Mouse (Mus musculus): ENCODE measurements at regions not wholly inside any gene's neighbourhood (a gene's known extent, or its start where the extent isn't known, plus 50 kb on each side); places are given as distances from the start of the nearest gene placed in this dataset.
A peak's percentile ranks its signal among the peaks of the same experiment; 100 is the strongest.

DNA sequence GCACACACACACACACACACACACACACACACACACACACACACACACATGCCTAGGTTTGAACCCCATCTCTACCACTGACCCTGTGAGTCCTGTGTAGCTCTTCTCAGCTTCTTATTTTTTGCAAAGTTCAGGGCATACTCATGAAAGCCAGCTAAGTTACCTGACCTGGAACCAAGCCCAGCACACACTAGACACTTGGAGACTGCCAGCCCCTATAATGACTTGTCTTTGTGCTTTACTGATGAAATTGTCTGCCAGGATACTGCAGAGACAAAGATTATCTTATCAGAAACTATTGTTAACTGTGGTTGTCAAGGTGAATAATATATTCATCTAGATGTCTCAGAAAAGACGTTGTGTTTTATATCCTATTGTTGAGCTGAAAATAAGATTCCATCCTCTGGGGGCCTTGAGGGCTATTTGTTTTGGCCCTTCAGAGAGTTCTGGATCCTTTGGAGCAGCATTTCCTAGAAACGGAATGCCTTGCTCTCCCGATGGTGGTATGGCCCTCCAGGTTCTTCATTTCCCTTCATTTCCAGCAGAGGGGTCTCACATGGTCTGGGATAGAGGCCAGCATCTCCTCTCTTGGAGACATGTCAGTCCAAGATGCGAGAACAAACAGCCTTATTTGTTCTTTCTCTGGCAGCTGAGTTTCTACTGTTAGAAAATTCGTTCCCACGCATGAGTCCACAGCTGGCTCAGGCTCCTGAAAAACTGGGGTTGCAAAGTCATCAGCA is 402.6 kb downstream of the Tns1 start:
- no peak overlapping the region for H3K4me2 ChIP-seq (replicated peaks)

DNA sequence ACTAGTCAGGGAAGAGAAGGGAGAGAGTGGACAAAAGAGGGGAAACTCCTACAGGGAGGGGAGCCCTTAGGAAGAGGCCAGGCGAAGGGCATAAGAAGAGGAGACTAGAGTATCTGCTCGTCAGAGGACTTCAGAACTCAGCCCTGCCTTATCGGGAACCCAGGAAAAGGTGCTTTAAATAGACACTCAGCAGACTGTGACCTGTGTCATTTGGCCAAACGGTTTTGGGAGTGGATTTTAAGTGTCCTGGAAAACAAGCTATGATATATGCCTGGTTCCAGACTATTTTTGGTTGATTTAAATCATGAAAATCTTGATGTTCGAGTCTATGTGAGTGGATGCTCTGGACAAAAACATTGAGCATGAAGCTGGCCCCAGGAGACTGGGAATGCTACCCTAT is 405.8 kb downstream of the Tns1 start:
- no peaks in the 10 kb centered on the region for H3K27me3 ChIP-seq
- H3K9ac ChIP-seq: no peak overlapping the region
- H3K4me2 ChIP-seq (replicated peaks): no peak overlapping the region
- no peak overlapping the region for H3K4me3 ChIP-seq
- no peaks in the 10 kb centered on the region for H3K9me3 ChIP-seq
- WGBS: 78% methylated on average over 5 of the region's 5 CpGs
- ATAC-seq (ENCODE audit: insufficient number of reproducible peaks, insufficient read depth, low FRiP score, low TSS enrichment): no peak
- H3K27ac ChIP-seq: no peak overlapping the region
- no peaks in the 10 kb centered on the region for H3K36me3 ChIP-seq
- H3K4me1 ChIP-seq: no peaks in the 10 kb centered on the region

More for the DNA sequence above, 402.6 kb downstream of the Tns1 start:
- no peaks in the 10 kb centered on the region for H3K36me3 ChIP-seq
- no peaks in the 10 kb centered on the region for H3K4me1 ChIP-seq
- 89% methylated on average over 6 of the region's 6 CpGs for WGBS
- ATAC-seq (ENCODE audit: insufficient number of reproducible peaks, insufficient read depth, low FRiP score, low TSS enrichment): no peak
- H3K27ac ChIP-seq: no peak overlapping the region
- H3K4me3 ChIP-seq: no peak overlapping the region
- no peak overlapping the region for H3K9ac ChIP-seq
- H3K9me3 ChIP-seq: no peaks in the 10 kb centered on the region
- no peaks in the 10 kb centered on the region for H3K27me3 ChIP-seq

- no peak overlapping the region for H3K4me3 ChIP-seq
- no peak overlapping the region for H3K4me2 ChIP-seq (replicated peaks)
- H3K27ac ChIP-seq: no peak overlapping the region
- no peaks in the 10 kb centered on the region for H3K9me3 ChIP-seq
- H3K4me1 ChIP-seq: no peaks in the 10 kb centered on the region
- ATAC-seq (ENCODE audit: insufficient number of reproducible peaks, insufficient read depth, low FRiP score, low TSS enrichment): no peak
- no peaks in the 10 kb centered on the region for H3K27me3 ChIP-seq
- 63% methylated on average over 7 of the region's 7 CpGs for WGBS
- H3K36me3 ChIP-seq: no peaks in the 10 kb centered on the region
- H3K9ac ChIP-seq: no peak overlapping the region
Observed at GRCm38 (mm10) chr1:73717401-73717800, 406.8 kb downstream of the Tns1 start.

DNA sequence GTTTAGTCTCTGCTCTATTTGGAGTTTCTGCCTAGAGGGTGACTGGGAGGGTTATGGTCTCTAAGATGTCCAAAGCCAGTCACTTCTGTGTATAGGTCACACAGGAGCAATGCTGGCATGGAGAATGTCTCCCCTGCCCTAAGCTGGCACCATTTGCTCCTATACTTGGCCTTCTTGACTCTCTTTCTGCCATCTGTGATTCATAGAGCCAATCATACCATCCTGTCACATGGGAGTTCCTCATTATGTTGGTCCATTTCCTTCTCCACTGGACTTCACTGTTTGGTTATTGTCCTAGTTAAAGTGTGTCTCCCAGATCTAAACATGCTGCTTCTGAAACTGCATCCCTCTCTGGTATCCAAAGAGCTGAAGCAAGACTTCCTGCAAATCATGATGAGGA is 407.3 kb downstream of the Tns1 start:
- Histone ChIP-seq H3K9me3 (no peaks in the 10 kb centered on the region), H3K4me2 (replicated peaks) (no peak overlapping the region), H3K9ac (no peak overlapping the region), H3K27ac (no peak overlapping the region), H3K4me3 (no peak overlapping the region), H3K4me1 (no peaks in the 10 kb centered on the region), H3K36me3 (no peaks in the 10 kb centered on the region), H3K27me3 (no peaks in the 10 kb centered on the region)
- no peak for ATAC-seq (ENCODE audit: insufficient number of reproducible peaks, insufficient read depth, low FRiP score, low TSS enrichment)

DNA sequence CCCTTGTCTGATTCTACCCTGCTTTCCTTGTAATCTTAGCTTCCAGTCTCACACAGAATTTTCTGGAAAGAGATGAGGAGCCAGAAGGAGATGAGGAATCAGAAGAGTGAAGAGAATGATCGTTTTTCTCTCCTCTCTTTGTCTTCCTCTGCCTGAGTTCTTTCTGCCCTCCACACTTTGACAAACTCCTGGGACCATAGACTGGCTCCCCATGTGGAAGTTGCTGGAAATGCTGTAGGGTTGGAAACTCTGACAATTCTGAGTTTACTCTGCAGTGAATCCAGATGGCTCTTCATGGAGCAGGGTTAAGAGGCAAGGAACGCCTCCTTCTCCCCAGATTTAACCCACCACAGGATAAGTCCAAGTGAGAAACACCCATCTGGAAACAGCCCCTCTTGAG is 408.7 kb downstream of the Tns1 start:
- ATAC-seq (ENCODE audit: insufficient number of reproducible peaks, insufficient read depth, low FRiP score, low TSS enrichment): no peak
- Histone ChIP-seq H3K36me3 (no peaks in the 10 kb centered on the region), H3K4me3 (no peak overlapping the region), H3K9me3 (no peaks in the 10 kb centered on the region), H3K27ac (no peak overlapping the region), H3K9ac (no peak overlapping the region), H3K4me2 (replicated peaks) (no peak overlapping the region), H3K4me1 (no peaks in the 10 kb centered on the region), H3K27me3 (no peaks in the 10 kb centered on the region)
- 58% methylated on average over 2 of the region's 2 CpGs for WGBS

DNA sequence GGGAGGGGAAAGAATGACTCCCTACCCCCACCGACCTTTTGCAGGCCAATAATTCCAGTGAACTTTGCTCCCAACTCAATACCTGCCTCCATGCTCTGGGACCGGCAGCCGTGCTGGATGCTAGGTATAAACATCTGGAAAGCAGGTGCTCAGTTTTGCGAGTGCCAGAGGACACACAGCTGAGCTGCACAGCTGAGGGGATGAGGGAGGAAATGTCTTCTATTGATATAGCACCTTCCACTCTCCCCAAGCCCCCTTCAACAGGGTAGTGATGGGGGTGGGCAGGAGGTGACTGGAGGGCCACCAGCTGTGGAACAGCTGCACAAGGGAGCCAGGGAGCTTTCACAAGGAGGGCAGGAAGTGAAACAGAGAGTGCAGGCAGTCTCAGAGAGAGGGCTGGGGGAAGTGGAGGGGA is 421.8 kb downstream of the Tns1 start:
- peak; percentile 88 for ATAC-seq (ENCODE audit: insufficient number of reproducible peaks, insufficient read depth, low FRiP score, low TSS enrichment)

GRCm38 (mm10) chr1:73693537-73693936 is 430.7 kb downstream of the Tns1 start:
- H3K36me3 ChIP-seq: no peaks in the 10 kb centered on the region
- H3K4me1 ChIP-seq: no peaks in the 10 kb centered on the region
- 77% methylated on average over 2 of the region's 2 CpGs for WGBS
- no peak overlapping the region for H3K9ac ChIP-seq
- no peak for ATAC-seq (ENCODE audit: insufficient number of reproducible peaks, insufficient read depth, low FRiP score, low TSS enrichment)
- H3K27me3 ChIP-seq: no peaks in the 10 kb centered on the region
- H3K4me2 ChIP-seq (replicated peaks): no peak overlapping the region
- no peaks in the 10 kb centered on the region for H3K9me3 ChIP-seq
- no peak overlapping the region for H3K27ac ChIP-seq
- H3K4me3 ChIP-seq: no peak overlapping the region

More for the DNA sequence above, 421.8 kb downstream of the Tns1 start:
- no peak overlapping the region for H3K4me2 ChIP-seq (replicated peaks)
- 18% methylated on average over 4 of the region's 4 CpGs for WGBS
- no peaks in the 10 kb centered on the region for H3K9me3 ChIP-seq
- no peaks in the 10 kb centered on the region for H3K36me3 ChIP-seq
- H3K4me3 ChIP-seq: no peak overlapping the region
- no peaks in the 10 kb centered on the region for H3K27me3 ChIP-seq
- H3K9ac ChIP-seq: no peak overlapping the region
- H3K27ac ChIP-seq: no peak overlapping the region
- peaks cover 7% of the 10 kb centered on the region for H3K4me1 ChIP-seq

DNA sequence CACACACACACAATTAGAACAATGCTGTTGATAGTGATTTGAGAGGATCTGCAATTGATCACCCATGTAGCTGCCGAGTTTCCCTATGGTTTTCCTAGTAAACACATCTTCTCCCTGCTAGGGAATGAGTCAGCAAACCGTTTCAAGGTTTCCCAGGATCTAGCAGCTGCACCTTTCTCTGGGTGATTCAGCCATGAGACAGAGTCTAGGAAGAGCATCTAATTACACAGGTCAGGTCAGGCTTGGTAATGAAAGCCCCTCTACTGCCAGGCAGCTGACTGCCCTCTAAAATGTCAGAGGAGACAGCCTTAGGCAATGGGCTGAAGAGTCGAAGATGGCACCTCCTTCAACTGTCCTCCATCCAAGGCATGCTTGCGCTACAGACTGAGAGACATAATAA is 438.5 kb downstream of the Tns1 start:
- Histone ChIP-seq H3K4me2 (replicated peaks) (no peak overlapping the region), H3K9ac (no peak overlapping the region), H3K4me3 (no peak overlapping the region), H3K36me3 (no peaks in the 10 kb centered on the region), H3K4me1 (0 out of 2 replicates have a peak, but pooled peaks cover 5% of the 10 kb centered on the region), H3K9me3 (no peaks in the 10 kb centered on the region), H3K27ac (no peak overlapping the region), H3K27me3 (no peaks in the 10 kb centered on the region)
- 61% methylated on average over 4 of the region's 4 CpGs for WGBS
- no peak for ATAC-seq (ENCODE audit: insufficient number of reproducible peaks, insufficient read depth, low FRiP score, low TSS enrichment)

- ATAC-seq (ENCODE audit: insufficient number of reproducible peaks, insufficient read depth, low FRiP score, low TSS enrichment): no peak
- no peak overlapping the region for H3K4me2 ChIP-seq (replicated peaks)
- WGBS: 85% methylated on average over 4 of the region's 4 CpGs
Observed at GRCm38 (mm10) chr1:73685066-73685465, 439.2 kb downstream of the Tns1 start.

DNA sequence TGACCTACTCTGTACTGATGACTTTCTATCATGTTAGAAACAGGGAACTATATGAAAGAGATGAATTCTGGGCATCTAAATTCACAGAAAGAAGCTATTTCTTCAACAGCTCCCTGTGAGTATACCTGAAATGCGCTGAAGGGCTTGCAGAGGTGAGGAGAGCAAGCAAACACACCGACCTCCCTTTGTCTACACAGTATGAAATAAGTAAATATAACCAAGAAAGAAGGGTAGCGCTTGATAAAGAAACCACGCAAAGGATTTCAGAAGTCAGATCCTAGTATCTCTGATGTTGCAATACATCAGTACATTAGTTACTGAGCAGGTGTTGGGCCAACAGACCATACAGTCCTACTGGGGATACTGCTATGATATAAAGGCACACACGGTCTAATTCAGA is 440.1 kb downstream of the Tns1 start:
- H3K4me1 ChIP-seq: 0 out of 2 replicates have a peak, but pooled peaks cover 5% of the 10 kb centered on the region
- 93% methylated on average over 5 of the region's 5 CpGs for WGBS
- no peak overlapping the region for H3K4me2 ChIP-seq (replicated peaks)
- H3K36me3 ChIP-seq: no peaks in the 10 kb centered on the region
- H3K27ac ChIP-seq: no peak overlapping the region
- H3K27me3 ChIP-seq: no peaks in the 10 kb centered on the region
- no peak for ATAC-seq (ENCODE audit: insufficient number of reproducible peaks, insufficient read depth, low FRiP score, low TSS enrichment)
- H3K4me3 ChIP-seq: no peak overlapping the region
- H3K9ac ChIP-seq: no peak overlapping the region
- H3K9me3 ChIP-seq: no peaks in the 10 kb centered on the region

More at GRCm38 (mm10) chr1:73685066-73685465, 439.2 kb downstream of the Tns1 start:
- Histone ChIP-seq H3K9ac (no peak overlapping the region), H3K36me3 (no peaks in the 10 kb centered on the region), H3K9me3 (no peaks in the 10 kb centered on the region), H3K4me1 (0 out of 2 replicates have a peak, but pooled peaks cover 5% of the 10 kb centered on the region), H3K27ac (no peak overlapping the region), H3K27me3 (no peaks in the 10 kb centered on the region), H3K4me3 (no peak overlapping the region)

DNA sequence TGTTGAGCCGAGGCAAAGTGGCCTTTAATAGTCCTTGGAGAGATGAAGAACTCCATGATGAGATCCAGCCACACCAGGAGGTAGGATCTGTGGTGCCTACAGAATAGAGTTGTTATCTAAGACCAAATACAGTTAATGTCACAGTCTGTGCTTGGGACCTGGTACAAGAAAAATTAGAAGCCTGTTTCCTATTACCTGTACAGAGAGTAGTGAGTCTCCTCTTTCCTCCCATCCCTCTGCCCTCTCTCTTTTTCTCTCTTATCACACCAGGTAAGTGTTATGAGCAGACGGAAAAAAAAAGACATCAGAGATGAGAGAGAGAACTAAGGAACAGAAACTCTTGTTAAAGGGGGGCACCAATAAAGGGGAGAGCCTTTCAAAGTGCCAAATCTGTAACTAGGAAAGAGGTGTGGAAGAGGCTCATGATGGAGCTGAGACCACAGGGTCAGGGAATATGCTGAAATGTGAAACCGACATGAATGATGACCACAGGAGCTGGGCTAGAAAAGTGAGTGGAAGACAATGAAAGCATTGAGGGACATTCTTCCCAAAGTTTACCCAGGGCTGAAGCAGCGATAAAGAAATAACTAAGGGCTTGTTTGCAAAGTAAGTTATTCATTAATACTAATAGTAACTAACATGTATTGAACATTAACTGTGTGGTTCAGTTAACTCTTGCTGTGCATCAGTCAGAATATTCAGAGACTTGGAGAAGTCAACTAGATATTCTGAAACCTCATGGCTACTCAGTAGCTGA is 440.9 kb downstream of the Tns1 start:
- Histone ChIP-seq H3K36me3 (no peaks in the 10 kb centered on the region), H3K4me2 (replicated peaks) (no peak overlapping the region), H3K9me3 (no peaks in the 10 kb centered on the region), H3K4me1 (0 out of 2 replicates have a peak, but pooled peaks cover 5% of the 10 kb centered on the region), H3K4me3 (no peak overlapping the region), H3K27ac (no peak overlapping the region), H3K9ac (no peak overlapping the region), H3K27me3 (no peaks in the 10 kb centered on the region)
- WGBS: 35% methylated on average over 4 of the region's 4 CpGs
- ATAC-seq (ENCODE audit: insufficient number of reproducible peaks, insufficient read depth, low FRiP score, low TSS enrichment): no peak

DNA sequence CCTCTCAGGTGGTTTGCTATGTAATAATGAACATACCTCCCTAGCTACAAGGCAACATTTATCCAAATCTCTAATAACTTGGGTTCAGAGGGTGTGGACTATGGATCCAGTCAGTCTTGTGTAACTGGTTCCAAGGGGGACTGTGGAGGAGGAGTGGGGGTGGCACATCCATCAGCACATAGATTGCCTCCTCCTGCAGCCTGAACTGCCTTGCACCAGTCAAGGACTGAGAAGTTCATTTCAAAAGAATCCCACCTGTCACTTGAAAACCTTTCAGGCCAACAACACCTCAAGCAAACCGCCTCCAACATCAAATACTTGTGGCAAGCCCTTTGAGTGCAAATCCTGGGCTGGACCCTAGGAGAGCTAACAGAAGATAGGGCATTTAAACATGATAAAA is 442.6 kb downstream of the Tns1 start:
- H3K4me3 ChIP-seq: no peak overlapping the region
- 0 out of 2 replicates have a peak, but pooled peaks cover 5% of the 10 kb centered on the region for H3K4me1 ChIP-seq
- no peak overlapping the region for H3K4me2 ChIP-seq (replicated peaks)
- no peak overlapping the region for H3K9ac ChIP-seq
- WGBS: 70% methylated on average over 1 of the region's 1 CpGs
- no peak for ATAC-seq (ENCODE audit: insufficient number of reproducible peaks, insufficient read depth, low FRiP score, low TSS enrichment)
- H3K27ac ChIP-seq: no peak overlapping the region
- no peaks in the 10 kb centered on the region for H3K27me3 ChIP-seq
- no peaks in the 10 kb centered on the region for H3K36me3 ChIP-seq
- H3K9me3 ChIP-seq: no peaks in the 10 kb centered on the region
